Mouse (Mus musculus) CH12.LX (cell line): ENCODE data around the gene Msi2. TPM values are rescaled to one million over a fixed set of nuclear protein-coding genes. Genes with fewer than 3 reads are reported as not detected.
A peak's percentile ranks its signal among the peaks of the same experiment; 100 is the strongest.

Source experiments
- DNase-seq: peaks from one replicate; pipeline ENCODE4 v3.0.0-alpha.2; 2013; ENCODE audit errors: extremely low read depth
- H3K27ac ChIP-seq: 2 replicates; pipeline ENCODE4 v1.5.1; 2012; ENCODE audit warnings: low read depth, mild to moderate bottlenecking, control low read depth, moderate library complexity; ENCODE audit not compliant: insufficient read depth
- H3K27me3 ChIP-seq: replicated peaks from 2 replicates; pipeline ENCODE3; 2012; ENCODE audit warnings: inconsistent platforms
- H3K36me3 ChIP-seq, 2 experiments: replicated peaks in 1 of 2; 2 replicates each; pipeline versions ENCODE3 to v1.6.1; 2012; ENCODE audit warnings: inconsistent platforms in 1 of 2, low read length in 1 of 2, mild to moderate bottlenecking in 1 of 2, mixed read lengths in 1 of 2, moderate library complexity in 1 of 2; ENCODE audit not compliant: control insufficient read depth in 1 of 2, insufficient read depth in 1 of 2
- H3K4me1 ChIP-seq, 2 experiments: 2 replicates each; pipeline ENCODE4 v1.6.1; 2012; ENCODE audit warnings: inconsistent platforms in 1 of 2, moderate library complexity in 1 of 2; ENCODE audit not compliant: insufficient read depth in 2 of 2, control insufficient read depth in 1 of 2
- H3K4me2 ChIP-seq: 2 replicates; pipeline ENCODE4 v1.6.1; 2012; ENCODE audit warnings: low read depth, mild to moderate bottlenecking, control low read depth; ENCODE audit not compliant: poor library complexity, insufficient read depth, severe bottlenecking
- H3K4me3 ChIP-seq, 3 experiments: fragments of 150-350 bp in 1 of 3; sonication (generic) in 1 of 3; replicated peaks in 1 of 3; 2 replicates each; pipeline versions ENCODE3 to v1.5.1; 2011 to 2012; ENCODE audit warnings: low read depth in 2 of 3, low read length in 2 of 3, mild to moderate bottlenecking in 2 of 3, moderate library complexity in 2 of 3, control low read depth in 1 of 3, improper control_type of control experiment in 1 of 3, inconsistent platforms in 1 of 3, mixed read lengths in 1 of 3; ENCODE audit not compliant: poor library complexity in 1 of 3
- H3K79me2 ChIP-seq: replicated peaks from 2 replicates; pipeline ENCODE4 v1.6.1; 2012; ENCODE audit warnings: mild to moderate bottlenecking, moderate library complexity; ENCODE audit not compliant: control insufficient read depth, poor library complexity, insufficient read depth, severe bottlenecking; ENCODE audit errors: extremely low read depth
- H3K9ac ChIP-seq: 2 replicates; pipeline ENCODE4 v1.6.1; 2012; ENCODE audit warnings: low read depth, mild to moderate bottlenecking, control low read depth, moderate library complexity; ENCODE audit not compliant: insufficient read depth
- H3K9me3 ChIP-seq: replicated peaks from 2 replicates; pipeline ENCODE3; 2012; ENCODE audit warnings: low read length, inconsistent platforms, mixed read lengths
- CHD1 ChIP-seq: IDR thresholded peaks from 2 replicates; pipeline ENCODE4 v1.6.1; 2012; ENCODE audit warnings: low read depth, low read length, improper control_type of control experiment, inconsistent platforms
- CHD2 ChIP-seq: IDR thresholded peaks from 2 replicates; pipeline ENCODE4 v1.6.1; 2011; ENCODE audit warnings: low read length, improper control_type of control experiment
- CTCF ChIP-seq, 2 experiments: IDR thresholded peaks in 1 of 2; conservative IDR thresholded peaks in 1 of 2; 2 replicates each; pipeline ENCODE4 v1.5.1; 2011 to 2012; ENCODE audit warnings: low read depth in 2 of 2, low read length in 2 of 2, improper control_type of control experiment in 1 of 2, inconsistent platforms in 1 of 2, mild to moderate bottlenecking in 1 of 2, moderate library complexity in 1 of 2
- ELF1 ChIP-seq: IDR thresholded peaks from 2 replicates; pipeline ENCODE4 v1.6.1; 2014; ENCODE audit warnings: low read depth, mild to moderate bottlenecking, inconsistent platforms, low read length, improper control_type of control experiment
- EP300 ChIP-seq: IDR thresholded peaks from 2 replicates; pipeline ENCODE4 v1.6.1; 2011; ENCODE audit warnings: low read length, improper control_type of control experiment
- GABPA ChIP-seq: IDR thresholded peaks from 2 replicates; pipeline ENCODE4 v1.6.1; 2012; ENCODE audit warnings: low read depth, low read length, improper control_type of control experiment, inconsistent platforms; ENCODE audit not compliant: insufficient replicate concordance
- HCFC1 ChIP-seq: IDR thresholded peaks from 2 replicates; pipeline ENCODE4 v1.6.1; 2012; ENCODE audit warnings: low read depth, mild to moderate bottlenecking, inconsistent platforms, low read length, improper control_type of control experiment
- IRF4 ChIP-seq: IDR thresholded peaks from 2 replicates; pipeline ENCODE4 v1.6.1; 2014; ENCODE audit warnings: low read depth, mild to moderate bottlenecking, inconsistent platforms, low read length, improper control_type of control experiment
- JUN ChIP-seq: IDR thresholded peaks from 2 replicates; pipeline ENCODE4 v1.6.1; 2011; ENCODE audit warnings: low read depth, mild to moderate bottlenecking, low read length, improper control_type of control experiment, moderate library complexity; ENCODE audit not compliant: insufficient read depth
- MAZ ChIP-seq: IDR thresholded peaks from 2 replicates; pipeline ENCODE4 v1.6.1; 2012; ENCODE audit warnings: low read depth, mild to moderate bottlenecking, inconsistent platforms, low read length, improper control_type of control experiment, moderate library complexity
- MEF2A ChIP-seq: IDR thresholded peaks from 2 replicates; pipeline ENCODE4 v1.6.1; 2014; ENCODE audit warnings: low read depth, mild to moderate bottlenecking, inconsistent platforms, low read length, improper control_type of control experiment, borderline replicate concordance
- NRF1 ChIP-seq: IDR thresholded peaks from 2 replicates; pipeline ENCODE4 v1.6.1; 2014; ENCODE audit warnings: low read depth, mild to moderate bottlenecking, inconsistent platforms, low read length, improper control_type of control experiment, moderate library complexity
- POLR2AphosphoS2 ChIP-seq: IDR thresholded peaks from 2 replicates; pipeline ENCODE4 v1.6.1; 2011; ENCODE audit warnings: low read depth, low read length, improper control_type of control experiment
- RAD21 ChIP-seq: IDR thresholded peaks from 2 replicates; pipeline ENCODE4 v1.6.1; 2011; ENCODE audit warnings: low read depth, mild to moderate bottlenecking, low read length, improper control_type of control experiment, moderate library complexity
- RCOR1 ChIP-seq: conservative IDR thresholded peaks from 2 replicates; pipeline ENCODE4 v1.6.1; 2012; ENCODE audit warnings: low read depth, mild to moderate bottlenecking, inconsistent platforms, low read length, improper control_type of control experiment
- SIN3A ChIP-seq: IDR thresholded peaks from 2 replicates; pipeline ENCODE4 v1.6.1; 2012; ENCODE audit warnings: low read length, improper control_type of control experiment, inconsistent platforms
- SMC3 ChIP-seq: IDR thresholded peaks from 2 replicates; pipeline ENCODE4 v1.6.1; 2011; ENCODE audit warnings: low read depth, low read length, improper control_type of control experiment
- TBP ChIP-seq: conservative IDR thresholded peaks from 2 replicates; pipeline ENCODE4 v1.6.1; 2011; ENCODE audit warnings: low read depth, low read length, improper control_type of control experiment
- UBTF ChIP-seq: IDR thresholded peaks from 2 replicates; pipeline ENCODE4 v1.6.1; 2012; ENCODE audit warnings: low read depth, mild to moderate bottlenecking, inconsistent platforms, low read length, improper control_type of control experiment, moderate library complexity
- ZC3H11A ChIP-seq: IDR thresholded peaks from 2 replicates; pipeline ENCODE4 v1.6.1; 2012; ENCODE audit warnings: low read depth, mild to moderate bottlenecking, inconsistent platforms, low read length, improper control_type of control experiment
- ZKSCAN1 ChIP-seq: IDR thresholded peaks from 2 replicates; pipeline ENCODE4 v1.6.1; 2012; ENCODE audit warnings: low read depth, inconsistent platforms, low read length, improper control_type of control experiment, borderline replicate concordance
- ZMIZ1 ChIP-seq: IDR thresholded peaks from 2 replicates; pipeline ENCODE4 v1.6.1; 2012; ENCODE audit warnings: low read depth, mild to moderate bottlenecking, inconsistent platforms, low read length, improper control_type of control experiment
- dilution Hi-C: fragments of 300-500 bp; cut with MboI; formaldehyde crosslinking; loops from 2 replicates; pipeline ENCODE4 v1.14.3; 2020; ENCODE audit warnings: low sequenced_read_pairs; ENCODE audit not compliant: extremely low pct_unique_long_range_greater_than_20kb, extremely low pct_ligation_motif_present
- in situ Hi-C: fragments of 300-500 bp; cut with MboI; formaldehyde crosslinking; loops from 3 replicates; pipeline ENCODE4 v1.14.3; 2019; ENCODE audit warnings: low sequenced_read_pairs, low pct_ligation_motif_present, low pct_unique_long_range_greater_than_20kb, mixed read lengths
- polyA plus RNA-seq: library from polyadenylated mRNA; unstranded; fragments of >175 nt; gene quantifications from 2 replicates; pipeline ENCODE4 v1.2.1, GENCODE M21; 2012; ENCODE audit warnings: low read depth; ENCODE audit not compliant: insufficient read length
- total RNA-seq, 2 experiments: library from RNA; depleted of rRNA; stranded (reverse); fragments of 300-350 nt in 1 of 2; fragments of >200 nt in 1 of 2; gene quantifications; 2 replicates each; pipeline ENCODE4 v1.2.3; 2012 to 2014

The Msi2 gene
- total and polyA plus RNA-seq, 3 experiments, result 40.3 to 73.1 (median 52.6) TPM

DNA sequence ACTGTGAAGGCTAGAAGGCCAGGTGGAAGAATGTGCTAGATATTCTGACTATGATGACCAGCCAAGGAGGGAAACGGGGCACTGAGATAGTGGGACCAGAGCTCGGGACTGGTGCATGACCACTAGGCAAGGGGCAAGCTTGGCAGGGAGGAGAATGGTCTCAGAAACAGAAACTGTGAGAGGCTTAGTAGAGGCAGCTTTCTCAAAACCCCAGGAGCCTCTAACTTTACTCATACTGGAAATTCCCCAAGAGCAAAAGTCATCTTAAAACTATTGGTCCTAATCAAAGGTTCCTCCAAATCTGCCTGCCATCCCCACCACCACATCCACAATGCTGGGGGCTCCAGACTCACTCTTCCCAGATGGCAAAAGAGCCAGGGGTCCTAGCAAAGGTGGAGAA is 181.5 kb downstream of the Msi2 start:
- Histone ChIP-seq H3K4me1 (peaks cover 46 to 95% of the 10 kb centered on the region in 2 experiments), H3K27ac (peak overlapping the region; percentile 56), H3K4me2 (peak overlapping the region; percentile 37), H3K4me3 (no peak overlapping the region), H3K36me3 (peaks cover 0 to 62% of the 10 kb centered on the region in 2 experiments), H3K9ac (no peak overlapping the region), H3K9me3 (no peaks in the 10 kb centered on the region), H3K27me3 (no peaks in the 10 kb centered on the region), H3K79me2 (no peaks in the 10 kb centered on the region)
- TF ChIP-seq RCOR1 (0 out of 2 replicates have a peak, but pooled peaks have one; percentile 10), IRF4 (peak; percentile 79), MAZ (0 out of 2 replicates have a peak, but pooled peaks have one; percentile 34), MEF2A (peak; percentile 46; the same call in 1 of the 2 replicates), JUN (peak; percentile 35; the same call in 1 of the 2 replicates), ZKSCAN1 (no peak), EP300 (peak; percentile 77), HCFC1 (no peak), CHD1 (0 out of 2 replicates have a peak, but pooled peaks have one; percentile 45)
- in situ Hi-C loops (no loop called here), dilution Hi-C loops (no loop called here)
- no peak for DNase-seq

DNA sequence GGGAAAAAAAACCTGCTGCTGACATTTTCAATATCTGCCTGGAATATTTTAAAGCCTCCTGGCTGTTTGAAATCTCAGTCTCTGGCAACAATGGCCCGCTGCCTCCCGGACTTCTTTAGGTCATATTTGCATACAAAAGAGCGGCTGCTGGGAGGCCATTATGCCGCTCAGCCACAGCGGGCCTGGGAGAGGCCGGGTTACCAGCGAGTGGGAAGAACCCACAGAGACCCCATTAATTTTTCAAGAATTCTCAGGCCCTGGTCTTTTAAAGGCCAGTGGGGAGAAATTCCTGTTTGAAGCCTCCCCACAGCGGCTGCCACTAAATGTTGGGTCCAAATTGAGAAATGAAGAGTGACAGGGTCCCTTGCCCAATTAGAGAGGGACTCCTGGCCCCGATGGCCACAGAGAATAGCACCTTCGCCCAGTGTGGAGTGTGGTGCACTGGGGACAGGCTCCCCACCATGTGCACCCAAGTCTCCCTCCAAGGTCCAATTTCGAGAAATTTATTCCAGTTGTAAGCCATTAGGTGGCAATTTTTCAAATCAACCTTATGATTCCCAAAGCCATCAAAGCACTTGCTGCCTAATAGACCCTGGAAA is 183.9 kb downstream of the Msi2 start:
- H3K9me3 ChIP-seq, result no peaks in the 10 kb centered on the region
- no peak overlapping the region for H3K27ac ChIP-seq
- H3K27me3 ChIP-seq, result no peaks in the 10 kb centered on the region
- peaks cover 0 to 69% of the 10 kb centered on the region in 2 experiments for H3K36me3 ChIP-seq
- H3K4me2 ChIP-seq, result 0 out of 2 replicates have a peak overlapping the region, but pooled peaks have one; percentile 9
- in situ Hi-C loops (no loop called here), dilution Hi-C loops (no loop called here)
- H3K4me1 ChIP-seq, result peaks cover 41 to 85% of the 10 kb centered on the region in 2 experiments
- no peaks in the 10 kb centered on the region for H3K79me2 ChIP-seq
- 0 out of 2 replicates have a peak overlapping the region, but pooled peaks have one; percentile 8 for H3K9ac ChIP-seq
- H3K4me3 ChIP-seq, result no peak overlapping the region
- DNase-seq, result no peak
- TF ChIP-seq ZMIZ1, result no peak
- no peak for TF ChIP-seq SIN3A
- TF ChIP-seq RAD21, result no peak
- no peak for TF ChIP-seq MEF2A
- no peak for TF ChIP-seq CHD1
- no peak for TF ChIP-seq NRF1
- no peak for TF ChIP-seq SMC3
- TF ChIP-seq ELF1, result no peak
- TF ChIP-seq UBTF, result no peak
- no peak for TF ChIP-seq CTCF (conservative IDR thresholded peaks at IDR 0.05 in 1 of 2, IDR thresholded peaks at IDR 0.05 in 1 of 2; ENCODE audit: low read depth in 2 of 2, low read length in 2 of 2)
- TF ChIP-seq ZC3H11A, result no peak
- no peak for TF ChIP-seq GABPA
- no peak for TF ChIP-seq CHD2
- TF ChIP-seq TBP, result no peak
- no peak for TF ChIP-seq POLR2AphosphoS2
